Mouse (Mus musculus) spleen, adult 2 months (tissue): ENCODE data around the gene Sfxn1.

ENCODE experiments used
- CTCF ChIP-seq: fragments of 200-500 bp; IDR thresholded peaks from 2 replicates; pipeline ENCODE4 v1.5.1; 2011; ENCODE audit warnings: mild to moderate bottlenecking, inconsistent platforms; ENCODE audit not compliant: insufficient read depth, insufficient read length, insufficient replicate concordance; ENCODE audit errors: extremely low read depth
- POLR2A ChIP-seq: fragments of 200-500 bp; IDR thresholded peaks from 2 replicates; pipeline ENCODE4 v1.6.1; 2011; ENCODE audit warnings: low read depth, low read length, inconsistent platforms

GRCm38 (mm10) chr13:54102061-54102460 lies 30.4 kb downstream of the Sfxn1 start:
- no peak for TF ChIP-seq CTCF
- no peak for TF ChIP-seq POLR2A
